Mouse (Mus musculus): ENCODE measurements around the gene Phyh.

DNA sequence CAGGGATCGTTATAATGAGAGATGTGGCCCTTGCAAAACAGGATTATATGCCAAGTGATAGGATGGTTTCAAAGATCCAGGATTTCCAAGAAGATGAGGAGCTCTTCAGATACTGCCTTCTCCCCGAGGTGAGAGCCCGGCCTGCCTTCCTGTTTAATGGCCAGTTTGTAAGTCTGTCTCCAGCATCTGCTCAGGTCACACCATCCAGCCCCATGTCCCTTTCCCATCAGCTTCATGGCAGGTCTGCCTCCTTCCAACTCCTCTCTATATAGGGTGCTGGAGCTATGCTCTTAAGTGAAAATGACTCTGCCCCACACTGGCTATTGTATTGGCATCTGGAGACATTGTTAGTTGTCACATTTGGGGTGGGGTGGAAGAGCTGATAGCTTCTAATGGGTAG is 8.6 kb downstream of the Phyh start:
- TF ChIP-seq CTCF (IDR thresholded peaks at IDR 0.05; ENCODE audit: low read depth, low read length) (no peak), POLR2A (IDR thresholded peaks at IDR 0.05; ENCODE audit: extremely low read depth, insufficient read depth, low read length) (no peak)
